Mouse (Mus musculus): ENCODE measurements around the gene Dscam.

DNA sequence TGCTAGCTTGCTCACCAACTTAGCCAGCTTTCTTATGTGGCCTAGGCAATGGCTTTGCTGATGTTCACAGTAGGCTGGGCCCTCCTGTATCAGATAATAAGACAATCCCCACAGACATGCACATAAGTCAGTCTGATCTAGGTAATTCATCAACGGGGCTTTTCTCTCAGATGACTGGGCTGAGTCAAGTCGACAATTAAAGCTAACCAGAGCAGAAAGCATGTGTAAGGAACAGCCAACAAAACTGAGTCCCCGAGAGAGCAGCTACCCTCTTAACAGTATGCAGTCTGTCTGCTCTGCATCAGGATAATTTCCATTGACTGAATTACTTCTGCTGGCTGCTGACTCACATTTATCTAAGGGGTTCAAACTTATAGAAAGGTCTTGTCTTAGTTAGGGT is 603.1 kb downstream of the Dscam start:
- TF ChIP-seq POLR2A (IDR thresholded peaks at IDR 0.05; ENCODE audit: low read depth, low read length) (no peak), CTCF (IDR thresholded peaks at IDR 0.05; ENCODE audit: extremely low read depth, insufficient read length, insufficient replicate concordance, low read depth, low read length) (no peak)
